Comparison of ENCODE assay signal across 26 mouse cellular contexts in genomic region chr5:14089875-14090608, GRCm38 (mm10).
DNase-seq lines count a peak whose midpoint lies in the region; ATAC-seq and TF ChIP-seq lines count a peak whose summit lies in the region.
"Had no signal": no experiment of that assay in that cellular context is flagged by ENCODE, and none has a peak within 500 bp of the region (broad histone marks: within the 10 kb centered on the region; RNA-seq: fewer than 3 reads in every experiment).

No protein-coding gene starts in this region.

- TF ChIP-seq POLR2A in limb, embryonic 14.5 days (IDR thresholded peaks at IDR 0.05; ENCODE audit: borderline replicate concordance, extremely low read depth, insufficient read depth, insufficient read length), result no peak

- H3K9ac ChIP-seq in embryonic facial prominence, embryonic 11.5 days (replicated peaks; ENCODE audit: low read length), result no peak overlapping the region
- H3K9ac ChIP-seq in midbrain, embryonic 11.5 days (ENCODE audit: low read length), result no peak overlapping the region
- no peak overlapping the region for H3K9ac ChIP-seq in midbrain, postnatal 0 days (replicated peaks; ENCODE audit: low read length, poor library complexity, severe bottlenecking)
- H3K9ac ChIP-seq in embryonic facial prominence, embryonic 12.5 days, result no peak overlapping the region
- no peak overlapping the region for H3K9ac ChIP-seq in limb, embryonic 14.5 days (ENCODE audit: low read depth, low read length, severe bottlenecking)
- H3K9ac ChIP-seq in intestine, postnatal 0 days (ENCODE audit: low read depth, low read length), result no peak overlapping the region
- H3K9ac ChIP-seq: heart, embryonic 12.5 days; hindbrain, embryonic 15.5 days; lung, embryonic 15.5 days had no signal

- no peaks in the 10 kb centered on the region for H3K9me3 ChIP-seq in embryonic facial prominence, embryonic 11.5 days (replicated peaks; ENCODE audit: control insufficient read depth, low read length)
- H3K9me3 ChIP-seq in embryonic facial prominence, embryonic 10.5 days, result no peaks in the 10 kb centered on the region
- H3K9me3 ChIP-seq in midbrain, embryonic 11.5 days (ENCODE audit: control insufficient read depth, low read length), result no peaks in the 10 kb centered on the region
- H3K9me3 ChIP-seq in midbrain, postnatal 0 days (ENCODE audit: low read length), result no peaks in the 10 kb centered on the region
- no peaks in the 10 kb centered on the region for H3K9me3 ChIP-seq in embryonic facial prominence, embryonic 12.5 days
- no peaks in the 10 kb centered on the region for H3K9me3 ChIP-seq in limb, embryonic 14.5 days (ENCODE audit: control insufficient read depth, low read length)
- H3K9me3 ChIP-seq in intestine, postnatal 0 days (ENCODE audit: control insufficient read depth), result no peaks in the 10 kb centered on the region
- H3K9me3 ChIP-seq: G1E; heart, embryonic 12.5 days; hindbrain, embryonic 15.5 days; lung, embryonic 15.5 days; midbrain, embryonic 10.5 days had no signal

- TF ChIP-seq CTCF in midbrain, postnatal 0 days (IDR thresholded peaks at IDR 0.05), result no peak
- no peak for TF ChIP-seq CTCF in intestine, postnatal 0 days (IDR thresholded peaks at IDR 0.05; ENCODE audit: low read depth)

- H3K36me3 ChIP-seq in embryonic facial prominence, embryonic 11.5 days (replicated peaks; ENCODE audit: control insufficient read depth, insufficient read depth, low read depth, low read length), result no peaks in the 10 kb centered on the region
- H3K36me3 ChIP-seq in embryonic facial prominence, embryonic 10.5 days (replicated peaks), result no peaks in the 10 kb centered on the region
- no peaks in the 10 kb centered on the region for H3K36me3 ChIP-seq in midbrain, embryonic 11.5 days (ENCODE audit: control insufficient read depth, insufficient read depth, low read length)
- no peaks in the 10 kb centered on the region for H3K36me3 ChIP-seq in midbrain, postnatal 0 days (ENCODE audit: insufficient read depth, low read length)
- no peaks in the 10 kb centered on the region for H3K36me3 ChIP-seq in embryonic facial prominence, embryonic 12.5 days
- no peaks in the 10 kb centered on the region for H3K36me3 ChIP-seq in limb, embryonic 14.5 days (ENCODE audit: control insufficient read depth, insufficient read depth, low read length)
- H3K36me3 ChIP-seq in intestine, postnatal 0 days (ENCODE audit: control insufficient read depth, insufficient read depth), result no peaks in the 10 kb centered on the region
- H3K36me3 ChIP-seq: G1E; heart, embryonic 12.5 days; hindbrain, embryonic 15.5 days; lung, embryonic 15.5 days; midbrain, embryonic 10.5 days had no signal

- H3K27ac ChIP-seq in embryonic facial prominence, embryonic 11.5 days (replicated peaks; ENCODE audit: low read depth, low read length), result no peak overlapping the region
- H3K27ac ChIP-seq in embryonic facial prominence, embryonic 10.5 days (replicated peaks), result no peak overlapping the region
- no peak overlapping the region for H3K27ac ChIP-seq in midbrain, embryonic 11.5 days (ENCODE audit: low read depth, low read length)
- no peak overlapping the region for H3K27ac ChIP-seq in midbrain, postnatal 0 days (ENCODE audit: low read depth, low read length)
- H3K27ac ChIP-seq in embryonic facial prominence, embryonic 12.5 days, result no peak overlapping the region
- no peak overlapping the region for H3K27ac ChIP-seq in limb, embryonic 14.5 days (replicated peaks; ENCODE audit: low read depth, low read length)
- no peak overlapping the region for H3K27ac ChIP-seq in intestine, postnatal 0 days (ENCODE audit: low read depth, low read length)
- H3K27ac ChIP-seq: heart, adult 2 months; hindbrain, embryonic 15.5 days; layer of hippocampus, adult 2 months; lung, embryonic 15.5 days; midbrain, embryonic 10.5 days; stomach, postnatal 0 days had no signal

- no peak overlapping the region for H3K4me3 ChIP-seq in embryonic facial prominence, embryonic 11.5 days (ENCODE audit: low read depth, low read length)
- H3K4me3 ChIP-seq in embryonic facial prominence, embryonic 10.5 days, result no peak overlapping the region
- H3K4me3 ChIP-seq in midbrain, embryonic 11.5 days (ENCODE audit: low read depth, low read length), result no peak overlapping the region
- H3K4me3 ChIP-seq in midbrain, postnatal 0 days (ENCODE audit: low read depth, low read length), result no peak overlapping the region
- H3K4me3 ChIP-seq in embryonic facial prominence, embryonic 12.5 days, result no peak overlapping the region
- no peak overlapping the region for H3K4me3 ChIP-seq in limb, embryonic 14.5 days (replicated peaks; ENCODE audit: low read length)
- H3K4me3 ChIP-seq in intestine, postnatal 0 days (ENCODE audit: low read depth, low read length), result no peak overlapping the region
- H3K4me3 ChIP-seq: heart, adult 2 months; heart, embryonic 12.5 days; hindbrain, embryonic 15.5 days; layer of hippocampus, adult 2 months; lung, embryonic 15.5 days; midbrain, embryonic 10.5 days had no signal

- DNase-seq in embryonic facial prominence, embryonic 11.5 days (ENCODE audit: low spot score), result peak; percentile 11
- DNase-seq in embryonic facial prominence, embryonic 10.5 days (ENCODE audit: low spot score), result no peak
- DNase-seq in midbrain, embryonic 11.5 days (ENCODE audit: low spot score, missing footprints), result peak; percentile 19
- DNase-seq in midbrain, postnatal 0 days (ENCODE audit: low spot score), result no peak
- peak; percentile 15 for DNase-seq in limb, embryonic 14.5 days (ENCODE audit: low spot score)
- DNase-seq in right cerebral cortex, postnatal 4 days, result no peak
- DNase-seq: adrenal gland, postnatal 14 days; cerebellum, adult 11-12 months; cerebellum, adult 9-11 months; embryo, embryonic 11 days; heart, adult 2 months; heart, postnatal 4 days; kidney, adult 2 months; kidney, postnatal 36 days; left cerebral cortex, postnatal 4 days; right cerebral cortex, adult 18-20 months; thymus, adult 18-20 months had no signal

- no peak for ATAC-seq in embryonic facial prominence, embryonic 11.5 days (replicated peaks; ENCODE audit: insufficient number of reproducible peaks, low FRiP score, low TSS enrichment, low read depth)
- ATAC-seq in midbrain, embryonic 11.5 days (ENCODE audit: low FRiP score), result no peak
- no peak for ATAC-seq in midbrain, postnatal 0 days (ENCODE audit: low FRiP score)
- ATAC-seq in embryonic facial prominence, embryonic 12.5 days (ENCODE audit: insufficient number of reproducible peaks, insufficient read depth, low FRiP score, low TSS enrichment), result 0 out of 2 replicates have a peak, but pooled peaks have one; percentile 60
- ATAC-seq in limb, embryonic 14.5 days (ENCODE audit: low FRiP score, low read depth), result no peak
- ATAC-seq in intestine, postnatal 0 days, result no peak

- H3K27me3 ChIP-seq in embryonic facial prominence, embryonic 11.5 days (ENCODE audit: control insufficient read depth, insufficient read depth, low read length), result no peaks in the 10 kb centered on the region
- H3K27me3 ChIP-seq in embryonic facial prominence, embryonic 10.5 days (replicated peaks; ENCODE audit: low read depth, poor library complexity, severe bottlenecking), result no peaks in the 10 kb centered on the region
- no peaks in the 10 kb centered on the region for H3K27me3 ChIP-seq in midbrain, embryonic 11.5 days (ENCODE audit: control insufficient read depth, insufficient read depth, low read length)
- no peaks in the 10 kb centered on the region for H3K27me3 ChIP-seq in midbrain, postnatal 0 days (ENCODE audit: insufficient read depth, low read length)
- H3K27me3 ChIP-seq in embryonic facial prominence, embryonic 12.5 days, result no peaks in the 10 kb centered on the region
- H3K27me3 ChIP-seq in limb, embryonic 14.5 days (ENCODE audit: control insufficient read depth, insufficient read depth, low read length), result no peaks in the 10 kb centered on the region
- no peaks in the 10 kb centered on the region for H3K27me3 ChIP-seq in intestine, postnatal 0 days (replicated peaks; ENCODE audit: control insufficient read depth, insufficient read depth, low read length)
- H3K27me3 ChIP-seq: heart, embryonic 12.5 days; hindbrain, embryonic 15.5 days; lung, embryonic 15.5 days had no signal

- 83% methylated on average over 9 of the region's 9 CpGs for WGBS in embryonic facial prominence, embryonic 11.5 days
- 86% methylated on average over 9 of the region's 9 CpGs for WGBS in embryonic facial prominence, embryonic 10.5 days
- WGBS in midbrain, embryonic 11.5 days, result 85% methylated on average over 9 of the region's 9 CpGs
- 83% methylated on average over 9 of the region's 9 CpGs for WGBS in midbrain, postnatal 0 days
- 76% methylated on average over 9 of the region's 9 CpGs for WGBS in embryonic facial prominence, embryonic 12.5 days
- WGBS in limb, embryonic 14.5 days, result 37% methylated on average over 9 of the region's 9 CpGs
- WGBS in intestine, postnatal 0 days, result 87% methylated on average over 9 of the region's 9 CpGs

- no peaks in the 10 kb centered on the region; the same call in 1 of the 2 replicates for H3K4me1 ChIP-seq in embryonic facial prominence, embryonic 11.5 days (ENCODE audit: control insufficient read depth, insufficient read depth, low read length)
- H3K4me1 ChIP-seq in embryonic facial prominence, embryonic 10.5 days, result peaks cover 9% of the 10 kb centered on the region
- no peaks in the 10 kb centered on the region for H3K4me1 ChIP-seq in midbrain, embryonic 11.5 days (ENCODE audit: control insufficient read depth, insufficient read depth, low read length)
- H3K4me1 ChIP-seq in midbrain, postnatal 0 days (ENCODE audit: insufficient read depth, low read length), result no peaks in the 10 kb centered on the region
- no peaks in the 10 kb centered on the region for H3K4me1 ChIP-seq in embryonic facial prominence, embryonic 12.5 days
- peaks cover 10% of the 10 kb centered on the region for H3K4me1 ChIP-seq in limb, embryonic 14.5 days (ENCODE audit: control insufficient read depth, insufficient read depth, low read length)
- no peaks in the 10 kb centered on the region for H3K4me1 ChIP-seq in intestine, postnatal 0 days (replicated peaks; ENCODE audit: control insufficient read depth, insufficient read depth, low read length)
- H3K4me1 ChIP-seq: hindbrain, embryonic 15.5 days had no signal

- no peak overlapping the region for H3K4me2 ChIP-seq in embryonic facial prominence, embryonic 11.5 days (ENCODE audit: low read depth, low read length)
- H3K4me2 ChIP-seq in midbrain, embryonic 11.5 days, result no peak overlapping the region
- no peak overlapping the region for H3K4me2 ChIP-seq in midbrain, postnatal 0 days (ENCODE audit: low read depth, low read length, poor library complexity, severe bottlenecking)
- H3K4me2 ChIP-seq in embryonic facial prominence, embryonic 12.5 days (replicated peaks), result no peak overlapping the region
- no peak overlapping the region for H3K4me2 ChIP-seq in limb, embryonic 14.5 days (replicated peaks; ENCODE audit: low read depth, low read length, severe bottlenecking)
- H3K4me2 ChIP-seq in intestine, postnatal 0 days (replicated peaks; ENCODE audit: low read depth), result no peak overlapping the region
- H3K4me2 ChIP-seq: heart, embryonic 12.5 days; hindbrain, embryonic 15.5 days; lung, embryonic 15.5 days had no signal

Comparison
In these comparisons a context has a peak if more than half of its experiments do, and no peak if none do; other contexts are left out.
1. DNase-seq: peak in embryonic facial prominence, embryonic 11.5 days (single experiment), midbrain, embryonic 11.5 days (single experiment) and limb, embryonic 14.5 days (single experiment); none in embryonic facial prominence, embryonic 10.5 days (single experiment), midbrain, postnatal 0 days (single experiment) and right cerebral cortex, postnatal 4 days (single experiment).